Mouse (Mus musculus): ENCODE results near the gene Mitd1. TPM values are rescaled to one million over a fixed set of nuclear protein-coding genes. Genes with fewer than 3 reads are reported as not detected.

The Mitd1 gene
- polyA plus RNA-seq, 1 experiment from 2014 or later: 12.3 TPM

DNA sequence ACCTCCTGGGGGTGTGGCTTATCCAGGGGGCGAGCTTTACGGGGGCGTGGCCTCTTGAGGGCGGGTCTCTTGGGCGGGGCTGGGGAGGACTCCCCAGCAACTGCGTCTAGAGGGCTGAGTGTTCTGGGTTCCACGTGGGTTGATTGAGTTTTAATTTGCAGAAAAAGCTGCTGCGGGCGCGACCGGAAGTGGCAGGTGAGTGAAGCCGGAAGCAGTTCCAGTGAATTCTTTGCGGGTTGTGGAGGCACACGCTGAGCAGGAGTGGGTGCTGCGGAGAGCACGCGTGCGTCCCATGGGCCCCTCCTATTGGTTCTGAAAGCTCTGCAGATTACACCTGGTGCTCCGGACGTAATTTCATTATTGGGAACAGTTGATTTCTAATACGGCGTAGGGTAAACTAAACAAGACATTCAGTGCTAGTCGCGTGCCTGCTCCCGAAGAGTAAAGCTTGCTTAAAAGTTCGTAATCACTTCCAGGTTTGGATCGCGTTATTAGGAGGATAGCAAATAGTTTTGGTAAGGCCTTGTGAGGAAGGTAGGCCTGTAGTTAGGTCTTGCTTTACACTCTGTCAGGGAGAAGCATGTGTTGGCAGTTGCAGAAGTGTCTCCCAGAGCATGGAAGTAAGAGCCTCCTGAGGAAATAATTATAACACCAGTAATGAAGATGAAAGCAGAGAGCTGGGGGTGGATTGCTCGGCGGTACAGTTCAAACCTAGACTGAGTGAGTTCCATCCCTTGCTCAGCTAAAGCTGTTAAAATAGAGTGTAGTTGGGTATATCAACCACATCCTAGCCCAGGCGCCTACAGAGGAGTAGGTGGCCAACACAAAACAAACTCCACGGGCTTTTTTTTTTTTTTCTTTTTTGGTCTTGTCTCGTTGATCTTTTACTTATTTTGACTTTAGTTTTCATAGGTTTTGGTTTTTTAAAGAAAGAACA is 17.8 kb downstream of the Mitd1 start:
- H3K4me2 ChIP-seq (ENCODE audit: low read depth, low read length): peak overlapping the region; percentile 68
- WGBS: 7% methylated on average over 33 of the region's 33 CpGs
- peak overlapping the region; percentile 48 for H3K9ac ChIP-seq (replicated peaks; ENCODE audit: low read depth, low read length)
- peak; percentile 93 for ATAC-seq (ENCODE audit: low read depth)
- H3K27me3 ChIP-seq (ENCODE audit: control insufficient read depth, insufficient read depth, low read length): no peaks in the 10 kb centered on the region
- H3K4me3 ChIP-seq (ENCODE audit: low read depth, low read length): peak overlapping the region; percentile 40
- peaks cover 3% of the 10 kb centered on the region; the same call in 1 of the 2 replicates for H3K9me3 ChIP-seq (ENCODE audit: control insufficient read depth, low read length)
- 0 out of 2 replicates have a peak, but pooled peaks cover 6% of the 10 kb centered on the region for H3K36me3 ChIP-seq (ENCODE audit: control insufficient read depth, insufficient read depth, low read length)
- H3K4me1 ChIP-seq (ENCODE audit: control insufficient read depth, insufficient read depth, low read length): 0 out of 2 replicates have a peak, but pooled peaks cover 3% of the 10 kb centered on the region
- peak overlapping the region; percentile 45 for H3K27ac ChIP-seq (ENCODE audit: low read depth, low read length)

GRCm38 (mm10) chr1:37871704-37872103 is 18.5 kb downstream of the Mitd1 start, which contains the start of gene Lipt1:
TSS of gene Lipt1 (plus strand) at chr1:37871738.
- peak within 1 kb of the TSS; percentile 60 for H3K27ac ChIP-seq (ENCODE audit: low read depth, low read length)
- no peaks in the 10 kb centered on the region for H3K27me3 ChIP-seq (ENCODE audit: control insufficient read depth, insufficient read depth, low read length)
- ATAC-seq (ENCODE audit: low read depth): peak; percentile 64; the same call in 1 of the 2 replicates
- peaks cover 3% of the 10 kb centered on the region; the same call in 1 of the 2 replicates for H3K9me3 ChIP-seq (ENCODE audit: control insufficient read depth, low read length)
- H3K4me3 ChIP-seq (ENCODE audit: low read depth, low read length): peak within 1 kb of the TSS; percentile 40
- 0 out of 2 replicates have a peak, but pooled peaks cover 6% of the 10 kb centered on the region for H3K36me3 ChIP-seq (ENCODE audit: control insufficient read depth, insufficient read depth, low read length)
- WGBS: 7% methylated on average over 7 of the region's 7 CpGs
- H3K9ac ChIP-seq (replicated peaks; ENCODE audit: low read depth, low read length): peak within 1 kb of the TSS; percentile 48
- H3K4me2 ChIP-seq (ENCODE audit: low read depth, low read length): peak within 1 kb of the TSS; percentile 68
- H3K4me1 ChIP-seq (ENCODE audit: control insufficient read depth, insufficient read depth, low read length): 0 out of 2 replicates have a peak, but pooled peaks cover 3% of the 10 kb centered on the region

DNA sequence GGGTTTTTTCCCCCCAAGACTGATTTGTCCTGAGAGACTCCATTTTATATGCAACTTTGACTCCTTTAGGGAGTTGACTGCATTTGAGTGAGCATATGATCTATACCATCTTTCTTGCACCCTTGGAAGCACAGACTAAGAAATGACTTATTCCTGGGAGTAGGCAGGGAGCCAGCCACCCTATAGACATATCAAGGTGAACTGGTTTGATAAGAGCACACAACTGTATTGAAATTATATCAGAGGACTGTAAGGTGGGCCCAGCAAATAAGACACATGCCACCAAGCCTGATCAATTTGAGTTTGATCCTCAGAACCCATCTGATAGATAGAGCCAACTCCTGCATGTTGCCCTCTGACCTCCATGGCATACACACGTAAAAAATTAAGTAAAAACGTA is 20.8 kb downstream of the Mitd1 start:
- H3K36me3 ChIP-seq (ENCODE audit: control insufficient read depth, insufficient read depth, low read length): no peaks in the 10 kb centered on the region
- H3K27ac ChIP-seq (ENCODE audit: low read depth, low read length): no peak overlapping the region
- no peaks in the 10 kb centered on the region for H3K27me3 ChIP-seq (ENCODE audit: control insufficient read depth, insufficient read depth, low read length)
- 57% methylated on average over 2 of the region's 2 CpGs for WGBS
- H3K9ac ChIP-seq (replicated peaks; ENCODE audit: low read depth, low read length): no peak overlapping the region
- H3K4me1 ChIP-seq (ENCODE audit: control insufficient read depth, insufficient read depth, low read length): 0 out of 2 replicates have a peak, but pooled peaks cover 3% of the 10 kb centered on the region
- no peaks in the 10 kb centered on the region for H3K9me3 ChIP-seq (ENCODE audit: control insufficient read depth, low read length)
- no peak overlapping the region for H3K4me3 ChIP-seq (ENCODE audit: low read depth, low read length)
- no peak for ATAC-seq (ENCODE audit: low read depth)
- H3K4me2 ChIP-seq (ENCODE audit: low read depth, low read length): no peak overlapping the region

DNA sequence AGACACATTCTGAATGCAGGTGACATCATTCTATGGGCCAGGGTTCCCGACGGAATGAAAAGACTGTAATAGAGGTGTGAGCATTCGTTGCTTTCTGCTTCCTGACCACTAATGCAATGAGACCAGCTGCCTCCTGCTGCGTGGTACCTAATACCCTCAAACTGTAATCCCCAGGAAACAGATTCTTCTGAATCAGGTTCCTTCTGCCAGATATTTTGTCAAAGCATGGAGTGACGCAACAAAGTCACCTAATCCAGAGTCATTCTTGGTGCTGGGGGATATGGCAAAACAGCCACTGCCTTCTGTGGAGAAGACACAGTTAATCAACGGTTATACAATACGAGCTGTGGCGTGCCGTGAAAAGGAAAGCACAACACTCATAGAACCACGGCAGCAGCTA is 21.6 kb downstream of the Mitd1 start:
- WGBS: 61% methylated on average over 10 of the region's 10 CpGs
- H3K36me3 ChIP-seq (ENCODE audit: control insufficient read depth, insufficient read depth, low read length): no peaks in the 10 kb centered on the region
- no peak overlapping the region for H3K9ac ChIP-seq (replicated peaks; ENCODE audit: low read depth, low read length)
- no peak overlapping the region for H3K4me2 ChIP-seq (ENCODE audit: low read depth, low read length)
- H3K4me1 ChIP-seq (ENCODE audit: control insufficient read depth, insufficient read depth, low read length): 0 out of 2 replicates have a peak, but pooled peaks cover 3% of the 10 kb centered on the region
- no peak overlapping the region for H3K27ac ChIP-seq (ENCODE audit: low read depth, low read length)
- no peak overlapping the region for H3K4me3 ChIP-seq (ENCODE audit: low read depth, low read length)
- H3K27me3 ChIP-seq (ENCODE audit: control insufficient read depth, insufficient read depth, low read length): no peaks in the 10 kb centered on the region
- no peaks in the 10 kb centered on the region for H3K9me3 ChIP-seq (ENCODE audit: control insufficient read depth, low read length)
- ATAC-seq (ENCODE audit: low read depth): no peak

- ATAC-seq (ENCODE audit: low read depth): no peak
- 73% methylated on average over 10 of the region's 10 CpGs for WGBS
Observed at GRCm38 (mm10) chr1:37867684-37868322, 22.4 kb downstream of the Mitd1 start.

DNA sequence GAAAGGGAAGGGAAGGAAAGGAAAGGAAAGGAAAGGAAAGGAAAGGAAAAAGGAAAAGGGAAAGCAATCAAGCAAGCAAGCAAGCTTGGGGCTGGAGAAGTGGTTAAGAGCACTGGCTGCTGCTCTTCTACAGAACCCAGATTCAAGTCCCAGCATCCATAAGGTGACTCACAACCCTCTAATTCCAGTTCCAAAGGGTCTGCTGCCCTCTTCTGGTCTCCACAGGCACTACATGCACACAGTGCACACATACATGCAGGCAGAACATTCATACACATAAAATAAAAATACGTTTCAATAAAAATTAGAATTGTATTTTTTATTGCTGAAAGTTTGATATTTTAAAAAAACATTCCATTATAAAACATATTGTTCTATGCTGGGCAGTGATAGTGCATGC is 23.2 kb downstream of the Mitd1 start:
- H3K27me3 ChIP-seq (ENCODE audit: control insufficient read depth, insufficient read depth, low read length): no peaks in the 10 kb centered on the region
- no peak overlapping the region for H3K4me3 ChIP-seq (ENCODE audit: low read depth, low read length)
- ATAC-seq (ENCODE audit: low read depth): no peak
- H3K9me3 ChIP-seq (ENCODE audit: control insufficient read depth, low read length): no peaks in the 10 kb centered on the region
- no peaks in the 10 kb centered on the region for H3K4me1 ChIP-seq (ENCODE audit: control insufficient read depth, insufficient read depth, low read length)
- 78% methylated on average over 1 of the region's 1 CpGs for WGBS
- H3K27ac ChIP-seq (ENCODE audit: low read depth, low read length): no peak overlapping the region
- H3K9ac ChIP-seq (replicated peaks; ENCODE audit: low read depth, low read length): no peak overlapping the region
- H3K4me2 ChIP-seq (ENCODE audit: low read depth, low read length): no peak overlapping the region
- no peaks in the 10 kb centered on the region for H3K36me3 ChIP-seq (ENCODE audit: control insufficient read depth, insufficient read depth, low read length)

More at GRCm38 (mm10) chr1:37867684-37868322, 22.4 kb downstream of the Mitd1 start:
- H3K27ac ChIP-seq (ENCODE audit: low read depth, low read length): no peak overlapping the region
- H3K9me3 ChIP-seq (ENCODE audit: control insufficient read depth, low read length): no peaks in the 10 kb centered on the region
- H3K4me3 ChIP-seq (ENCODE audit: low read depth, low read length): no peak overlapping the region
- H3K36me3 ChIP-seq (ENCODE audit: control insufficient read depth, insufficient read depth, low read length): no peaks in the 10 kb centered on the region
- H3K4me2 ChIP-seq (ENCODE audit: low read depth, low read length): no peak overlapping the region
- no peak overlapping the region for H3K9ac ChIP-seq (replicated peaks; ENCODE audit: low read depth, low read length)
- H3K4me1 ChIP-seq (ENCODE audit: control insufficient read depth, insufficient read depth, low read length): 0 out of 2 replicates have a peak, but pooled peaks cover 3% of the 10 kb centered on the region
- H3K27me3 ChIP-seq (ENCODE audit: control insufficient read depth, insufficient read depth, low read length): no peaks in the 10 kb centered on the region

DNA sequence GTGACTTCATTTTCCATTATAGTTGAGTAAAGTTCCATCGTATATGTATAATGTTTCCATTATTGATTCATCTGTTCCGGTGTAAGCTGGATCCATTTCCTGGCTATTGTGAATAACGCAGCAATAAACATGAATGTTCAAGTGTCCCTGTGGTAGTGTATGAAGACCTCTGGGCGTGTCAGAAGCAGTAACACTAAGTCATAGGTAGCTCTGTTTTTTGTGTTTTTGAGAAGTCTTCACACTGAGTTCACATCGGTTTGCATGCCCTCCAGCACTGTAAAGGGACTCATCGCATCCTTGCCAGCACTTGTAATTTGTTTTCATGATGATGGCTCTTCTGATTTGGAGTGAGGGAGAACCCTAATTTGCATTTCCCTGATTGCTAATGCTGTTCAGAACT is 23.9 kb downstream of the Mitd1 start, which contains the start of gene Tsga10:
Gene Tsga10, minus strand, starts transcription at position 144 of the 400 bp plus-strand sequence.
- 80% methylated on average over 6 of the region's 6 CpGs for WGBS
- Histone ChIP-seq H3K27ac (ENCODE audit: low read depth, low read length) (peak within 1 kb of the TSS; percentile 82), H3K9ac (replicated peaks; ENCODE audit: low read depth, low read length) (peak within 1 kb of the TSS; percentile 60), H3K4me2 (ENCODE audit: low read depth, low read length) (peak within 1 kb of the TSS; percentile 58), H3K4me3 (ENCODE audit: low read depth, low read length) (peak within 1 kb of the TSS; percentile 46), H3K36me3 (ENCODE audit: control insufficient read depth, insufficient read depth, low read length) (no peaks in the 10 kb centered on the region), H3K9me3 (ENCODE audit: control insufficient read depth, low read length) (no peaks in the 10 kb centered on the region), H3K4me1 (ENCODE audit: control insufficient read depth, insufficient read depth, low read length) (no peaks in the 10 kb centered on the region), H3K27me3 (ENCODE audit: control insufficient read depth, insufficient read depth, low read length) (no peaks in the 10 kb centered on the region)
- ATAC-seq (ENCODE audit: low read depth): no peak

DNA sequence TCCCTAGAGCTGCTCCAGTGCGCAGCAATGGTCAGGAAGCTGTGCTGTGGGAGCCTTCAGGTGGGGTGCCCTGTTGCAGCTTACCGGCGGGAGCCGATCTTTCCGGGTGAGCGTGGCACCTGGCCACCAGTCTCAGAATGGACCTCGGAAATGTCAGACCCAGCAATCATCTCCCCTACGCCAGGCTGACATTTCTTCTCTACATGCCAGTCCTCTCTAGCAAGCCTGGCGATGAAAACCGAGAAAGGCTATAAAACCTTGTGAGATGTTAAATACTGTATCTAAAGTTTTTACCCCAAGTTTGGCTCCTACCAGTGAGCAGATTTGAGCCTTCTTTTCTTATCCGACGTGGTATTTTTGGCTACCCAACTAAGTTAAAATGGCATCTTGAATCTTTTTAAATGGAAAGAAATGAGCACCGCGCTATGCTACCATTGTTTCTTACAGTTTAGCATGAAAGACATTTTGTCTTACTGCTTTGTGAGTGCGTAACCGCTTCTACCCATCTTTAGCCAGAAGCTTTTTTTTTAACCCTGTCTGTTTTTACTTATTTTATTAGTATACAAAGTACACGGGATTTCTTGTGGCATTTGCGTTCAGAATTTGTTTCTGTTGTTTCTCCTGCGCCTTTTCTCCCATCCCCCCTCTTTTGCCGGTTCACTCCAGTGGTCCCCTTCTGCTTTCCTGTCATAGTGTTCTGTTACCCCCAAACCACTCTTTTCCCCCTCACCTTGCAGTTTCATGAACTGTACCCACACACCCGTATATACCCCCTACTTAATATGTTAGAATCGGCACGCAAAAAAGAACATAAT is 24.6 kb downstream of the Mitd1 start:
- H3K27me3 ChIP-seq (ENCODE audit: control insufficient read depth, insufficient read depth, low read length): no peaks in the 10 kb centered on the region
- H3K4me1 ChIP-seq (ENCODE audit: control insufficient read depth, insufficient read depth, low read length): no peaks in the 10 kb centered on the region
- H3K4me3 ChIP-seq (ENCODE audit: low read depth, low read length): peak overlapping the region; percentile 46
- ATAC-seq (ENCODE audit: low read depth): no peak
- no peaks in the 10 kb centered on the region for H3K9me3 ChIP-seq (ENCODE audit: control insufficient read depth, low read length)
- H3K9ac ChIP-seq (replicated peaks; ENCODE audit: low read depth, low read length): peak overlapping the region; percentile 60
- WGBS: 11% methylated on average over 23 of the region's 23 CpGs
- H3K27ac ChIP-seq (ENCODE audit: low read depth, low read length): peak overlapping the region; percentile 82
- H3K4me2 ChIP-seq (ENCODE audit: low read depth, low read length): peak overlapping the region; percentile 58
- H3K36me3 ChIP-seq (ENCODE audit: control insufficient read depth, insufficient read depth, low read length): no peaks in the 10 kb centered on the region

Data from neural tube, embryonic 14.5 days (tissue).